In the genomic region with DNA sequence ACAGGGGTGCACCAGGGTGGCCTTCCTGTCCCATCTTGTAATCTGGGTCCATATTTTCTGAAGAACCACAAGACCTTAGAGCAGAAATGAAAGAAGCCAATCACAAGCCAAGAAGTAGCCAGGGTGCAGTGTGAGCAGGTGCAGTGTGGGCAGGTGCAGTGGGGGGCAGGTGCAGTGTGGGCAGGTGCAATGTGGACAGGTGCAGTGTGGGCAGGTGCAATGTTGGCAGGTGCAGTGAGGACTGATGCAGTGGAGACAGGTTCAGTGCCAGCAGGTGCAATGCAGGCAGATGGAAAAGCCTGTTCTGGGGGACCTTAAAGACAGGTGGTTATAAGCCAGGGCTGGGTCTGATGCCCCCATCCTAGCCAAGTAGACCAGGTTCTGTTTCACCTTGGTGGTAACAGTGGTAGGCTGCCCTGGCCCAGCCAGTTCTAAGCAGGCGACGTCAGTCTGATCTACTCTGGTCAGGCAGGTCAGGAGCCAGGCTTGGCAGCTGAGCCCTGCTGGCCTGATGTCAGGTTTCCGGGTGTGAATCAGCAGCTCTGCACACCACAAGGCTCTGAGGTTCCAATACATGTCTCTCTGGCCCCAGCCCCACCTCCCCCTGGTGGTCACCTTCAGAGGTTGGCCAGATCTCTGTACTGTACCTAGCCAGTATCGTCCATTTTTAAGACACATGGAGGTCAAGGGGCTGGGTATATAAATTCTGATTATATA, we compare ENCODE assay signal across 9 mouse cellular contexts.
DNase-seq lines count a peak whose midpoint lies in the region; ATAC-seq and TF ChIP-seq lines count a peak whose summit lies in the region.
"Had no signal": no experiment of that assay in that cellular context is flagged by ENCODE, and none has a peak within 500 bp of the region (broad histone marks: within the 10 kb centered on the region; RNA-seq: fewer than 3 reads in every experiment).

No protein-coding gene starts in this region.

- no peaks in the 10 kb centered on the region for H3K9me3 ChIP-seq in forebrain, embryonic 10.5 days
- no peaks in the 10 kb centered on the region for H3K9me3 ChIP-seq in forebrain, embryonic 16.5 days (ENCODE audit: control insufficient read depth, low read length)
- no peaks in the 10 kb centered on the region for H3K9me3 ChIP-seq in stomach, embryonic 16.5 days (replicated peaks; ENCODE audit: control insufficient read depth, low read length)
- H3K9me3 ChIP-seq: heart, embryonic 13.5 days had no signal

- DNase-seq in forebrain, embryonic 10.5 days (ENCODE audit: extremely low spot score, low spot score) = no peak
- DNase-seq in liver, adult 2 months (ENCODE audit: extremely low read depth, low read depth, low spot score) = peak; percentile 9
- DNase-seq in layer of hippocampus, postnatal 36 days = no peak
- DNase-seq in testis, postnatal 14 days (ENCODE audit: low spot score) = no peak

- H3K79me2 ChIP-seq in liver, adult 2 months (ENCODE audit: control insufficient read depth, insufficient read depth, low read length) = no peaks in the 10 kb centered on the region

- TF ChIP-seq POLR2A in bone marrow, adult 2 months (IDR thresholded peaks at IDR 0.05; ENCODE audit: borderline replicate concordance, control insufficient read depth, low read depth, low read length) = no peak
- no peak for TF ChIP-seq POLR2A in liver, adult 2 months (IDR thresholded peaks at IDR 0.05; ENCODE audit: extremely low read depth, insufficient read depth, low read length)

- H3K4me1 ChIP-seq in forebrain, embryonic 10.5 days = peaks cover 6% of the 10 kb centered on the region; the same call in 1 of the 2 replicates
- H3K4me1 ChIP-seq in forebrain, embryonic 16.5 days (replicated peaks; ENCODE audit: control insufficient read depth, insufficient read depth, low read length) = 0 out of 2 replicates have a peak, but pooled peaks cover 2% of the 10 kb centered on the region
- H3K4me1 ChIP-seq in bone marrow, adult 2 months (ENCODE audit: control insufficient read depth, insufficient read depth, low read length) = no peaks in the 10 kb centered on the region
- no peaks in the 10 kb centered on the region for H3K4me1 ChIP-seq in liver, adult 2 months (ENCODE audit: control insufficient read depth, insufficient read depth, low read length)
- H3K4me1 ChIP-seq in stomach, embryonic 16.5 days (ENCODE audit: control insufficient read depth, insufficient read depth, low read length) = no peaks in the 10 kb centered on the region
- H3K4me1 ChIP-seq: heart, embryonic 13.5 days had no signal

- H3K27ac ChIP-seq in forebrain, embryonic 10.5 days = peak overlapping the region; percentile 30; the same call in 1 of the 2 replicates
- no peak overlapping the region for H3K27ac ChIP-seq in forebrain, embryonic 16.5 days (ENCODE audit: low read length)
- H3K27ac ChIP-seq in bone marrow, adult 2 months (ENCODE audit: control insufficient read depth, insufficient read depth, low read depth, low read length, poor library complexity) = no peak overlapping the region
- no peak overlapping the region for H3K27ac ChIP-seq in liver, adult 2 months (replicated peaks; ENCODE audit: insufficient read depth, low read depth, low read length)
- no peak overlapping the region for H3K27ac ChIP-seq in stomach, embryonic 16.5 days (ENCODE audit: low read length)
- H3K27ac ChIP-seq: heart, embryonic 13.5 days had no signal

- H3K36me3 ChIP-seq in forebrain, embryonic 10.5 days (replicated peaks) = peaks cover 27% of the 10 kb centered on the region
- H3K36me3 ChIP-seq in forebrain, embryonic 16.5 days (ENCODE audit: control insufficient read depth, insufficient read depth) = no peaks in the 10 kb centered on the region
- H3K36me3 ChIP-seq in liver, adult 2 months (ENCODE audit: control insufficient read depth, insufficient read depth, low read length) = no peaks in the 10 kb centered on the region
- no peaks in the 10 kb centered on the region for H3K36me3 ChIP-seq in stomach, embryonic 16.5 days (ENCODE audit: control insufficient read depth, insufficient read depth, low read length)
- H3K36me3 ChIP-seq: heart, embryonic 13.5 days had no signal

- no peak overlapping the region for H3K4me3 ChIP-seq in forebrain, embryonic 10.5 days
- no peak overlapping the region for H3K4me3 ChIP-seq in forebrain, embryonic 16.5 days (replicated peaks; ENCODE audit: low read length)
- H3K4me3 ChIP-seq in bone marrow, adult 2 months (replicated peaks; ENCODE audit: control insufficient read depth, low read depth, low read length) = no peak overlapping the region
- H3K4me3 ChIP-seq in liver, adult 2 months (ENCODE audit: insufficient read depth, low read depth, low read length) = no peak overlapping the region
- no peak overlapping the region for H3K4me3 ChIP-seq in stomach, embryonic 16.5 days (replicated peaks; ENCODE audit: low read length)
- H3K4me3 ChIP-seq: heart, embryonic 13.5 days had no signal

- no peaks in the 10 kb centered on the region for H3K27me3 ChIP-seq in forebrain, embryonic 10.5 days (ENCODE audit: poor library complexity, severe bottlenecking)
- no peaks in the 10 kb centered on the region for H3K27me3 ChIP-seq in forebrain, embryonic 16.5 days (replicated peaks; ENCODE audit: control insufficient read depth, insufficient read depth, low read length)
- no peaks in the 10 kb centered on the region for H3K27me3 ChIP-seq in liver, adult 2 months (ENCODE audit: control insufficient read depth, insufficient read depth, low read length)
- H3K27me3 ChIP-seq in stomach, embryonic 16.5 days (ENCODE audit: control insufficient read depth, insufficient read depth, low read length) = no peaks in the 10 kb centered on the region

- 83% methylated on average over 4 of the region's 4 CpGs for WGBS in forebrain, embryonic 10.5 days
- WGBS in forebrain, embryonic 16.5 days = 68% methylated on average over 4 of the region's 4 CpGs
- WGBS in bone marrow, adult 2 months = 10% methylated on average over 4 of the region's 4 CpGs
- WGBS in liver, adult 2 months = 35% methylated on average over 4 of the region's 4 CpGs
- WGBS in stomach, embryonic 16.5 days = 46% methylated on average over 4 of the region's 4 CpGs

- no peak overlapping the region for H3K9ac ChIP-seq in forebrain, embryonic 16.5 days (replicated peaks; ENCODE audit: low read depth, low read length)
- no peak overlapping the region for H3K9ac ChIP-seq in liver, adult 2 months (ENCODE audit: low read depth, low read length)
- H3K9ac ChIP-seq in stomach, embryonic 16.5 days (ENCODE audit: low read length) = no peak overlapping the region
- H3K9ac ChIP-seq: heart, embryonic 13.5 days had no signal

- peak; percentile 36; the same call in 1 of the 2 replicates for TF ChIP-seq CTCF in bone marrow, adult 2 months (IDR thresholded peaks at IDR 0.05; ENCODE audit: control insufficient read depth, insufficient read depth, low read length)
- TF ChIP-seq CTCF in liver, adult 2 months (IDR thresholded peaks at IDR 0.05; ENCODE audit: low read depth, low read length) = peak; percentile 23; the same call in 1 of the 2 replicates

- no peak for ATAC-seq in forebrain, embryonic 16.5 days
- ATAC-seq in granulocyte monocyte progenitor cell, adult 5-6 weeks (replicated peaks; ENCODE audit: poor library complexity, severe bottlenecking) = peak; percentile 88
- ATAC-seq in stomach, embryonic 16.5 days (ENCODE audit: insufficient read depth, low FRiP score) = peak; percentile 83

- no peak overlapping the region for H3K4me2 ChIP-seq in forebrain, embryonic 16.5 days (ENCODE audit: low read length)
- no peak overlapping the region for H3K4me2 ChIP-seq in stomach, embryonic 16.5 days (ENCODE audit: low read depth, low read length)
- H3K4me2 ChIP-seq: heart, embryonic 13.5 days had no signal
